Mouse (Mus musculus) neural tube, embryonic 12.5 days (tissue): Measurements from ENCODE around the gene Fyb. TPM values are rescaled to one million over a fixed set of nuclear protein-coding genes. Genes with fewer than 3 reads are reported as not detected.

Experiments used
- ATAC-seq: fragments of 200-750 bp; cut with Nextera tagmentation; 2 replicates; pipeline ENCODE4 v1.8.0; 2017; ENCODE audit warnings: low read depth, mild to moderate bottlenecking, moderate TSS enrichment, moderate library complexity; ENCODE audit not compliant: low FRiP score
- H3K27ac ChIP-seq: fragments of 300-500 bp; sonication (generic); 2 replicates; pipeline ENCODE4 v1.5.1; 2016
- H3K27me3 ChIP-seq: fragments of 300-500 bp; sonication (generic); replicated peaks from 2 replicates; pipeline ENCODE4 v1.6.1; 2016; ENCODE audit warnings: mild to moderate bottlenecking
- H3K36me3 ChIP-seq: fragments of 300-500 bp; sonication (generic); 2 replicates; pipeline ENCODE4 v1.6.1; 2016; ENCODE audit warnings: mild to moderate bottlenecking
- H3K4me1 ChIP-seq: fragments of 300-500 bp; sonication (generic); 2 replicates; pipeline ENCODE4 v1.6.1; 2016
- H3K4me2 ChIP-seq: fragments of 300-500 bp; sonication (generic); replicated peaks from 2 replicates; pipeline ENCODE4 v1.6.1; 2016; ENCODE audit warnings: mild to moderate bottlenecking
- H3K4me3 ChIP-seq: fragments of 300-500 bp; sonication (generic); 2 replicates; pipeline ENCODE4 v1.5.1; 2016
- H3K9ac ChIP-seq: fragments of 300-500 bp; sonication (generic); 2 replicates; pipeline ENCODE4 v1.6.1; 2016; ENCODE audit warnings: mild to moderate bottlenecking
- H3K9me3 ChIP-seq: fragments of 300-500 bp; sonication (generic); 2 replicates; pipeline ENCODE4 v1.6.1; 2016; ENCODE audit warnings: mild to moderate bottlenecking
- WGBS: fragments of 180-500 bp; shearing (Covaris S2); methylation state at CpG from one replicate; pipeline ENCODE4 v1.1.7; 2016; 5-methylcytosine and 5-hydroxymethylcytosine counted together
- polyA plus RNA-seq: library from polyadenylated mRNA; unstranded; fragments of >200 nt; fragmentation: Nextera tagmentation; extraction: Ambion mirVana; gene quantifications from 2 replicates; pipeline ENCODE4 v1.2.1, GENCODE M21; 2016

Gene Fyb
- polyA plus RNA-seq, result 3.2 and 4.2 TPM in 2 replicates

GRCm38 (mm10) chr15:6522653-6523167 lies at the start of gene Fyb:
TSS of gene Fyb (plus strand) at chr15:6522853.
- Histone ChIP-seq H3K27me3 (no peaks in the 10 kb centered on the region), H3K9ac (no peak within 1 kb of the TSS), H3K4me1 (no peaks in the 10 kb centered on the region), H3K36me3 (no peaks in the 10 kb centered on the region), H3K27ac (no peak within 1 kb of the TSS), H3K9me3 (no peaks in the 10 kb centered on the region), H3K4me2 (no peak within 1 kb of the TSS), H3K4me3 (no peak within 1 kb of the TSS)
- no peak for ATAC-seq
- WGBS, result 88% methylated on average over 8 of the region's 8 CpGs

GRCm38 (mm10) chr15:6483561-6483960 lies 39.1 kb upstream of the Fyb start:
- Histone ChIP-seq H3K27me3 (no peaks in the 10 kb centered on the region), H3K4me1 (no peaks in the 10 kb centered on the region), H3K27ac (no peak overlapping the region), H3K4me3 (no peak overlapping the region), H3K9ac (no peak overlapping the region), H3K9me3 (no peaks in the 10 kb centered on the region), H3K4me2 (no peak overlapping the region), H3K36me3 (no peaks in the 10 kb centered on the region)
- ATAC-seq, result no peak
- 83% methylated on average over 3 of the region's 3 CpGs for WGBS

- ATAC-seq, result no peak
- H3K4me3 ChIP-seq, result no peak overlapping the region
- WGBS, result 97% methylated on average over 2 of the region's 2 CpGs
- H3K36me3 ChIP-seq, result no peaks in the 10 kb centered on the region
- no peaks in the 10 kb centered on the region for H3K9me3 ChIP-seq
- no peak overlapping the region for H3K4me2 ChIP-seq
- no peak overlapping the region for H3K9ac ChIP-seq
- H3K27me3 ChIP-seq, result no peaks in the 10 kb centered on the region
- H3K4me1 ChIP-seq, result no peaks in the 10 kb centered on the region
- no peak overlapping the region for H3K27ac ChIP-seq
Measured at GRCm38 (mm10) chr15:6492386-6492785, 30.3 kb upstream of the Fyb start.

- H3K36me3 ChIP-seq, result no peaks in the 10 kb centered on the region
- H3K9ac ChIP-seq, result no peak overlapping the region
- ATAC-seq, result no peak
- WGBS, result 78% methylated on average over 10 of the region's 10 CpGs
- no peaks in the 10 kb centered on the region for H3K27me3 ChIP-seq
- no peaks in the 10 kb centered on the region for H3K9me3 ChIP-seq
- H3K4me1 ChIP-seq, result no peaks in the 10 kb centered on the region
- no peak overlapping the region for H3K27ac ChIP-seq
- H3K4me3 ChIP-seq, result no peak overlapping the region
- H3K4me2 ChIP-seq, result no peak overlapping the region
Measured at GRCm38 (mm10) chr15:6498396-6499070, 24.1 kb upstream of the Fyb start.

GRCm38 (mm10) chr15:6500787-6501186 lies 21.9 kb upstream of the Fyb start:
- no peak for ATAC-seq
- no peak overlapping the region for H3K9ac ChIP-seq
- WGBS, result 73% methylated on average over 1 of the region's 1 CpGs

GRCm38 (mm10) chr15:6517525-6517924 lies 5.1 kb upstream of the Fyb start:
- H3K4me2 ChIP-seq, result no peak overlapping the region
- H3K9ac ChIP-seq, result no peak overlapping the region
- no peaks in the 10 kb centered on the region for H3K36me3 ChIP-seq
- no peaks in the 10 kb centered on the region for H3K4me1 ChIP-seq
- ATAC-seq, result no peak
- no peak overlapping the region for H3K27ac ChIP-seq
- 96% methylated on average over 1 of the region's 1 CpGs for WGBS
- no peaks in the 10 kb centered on the region for H3K27me3 ChIP-seq
- H3K9me3 ChIP-seq, result no peaks in the 10 kb centered on the region
- no peak overlapping the region for H3K4me3 ChIP-seq

More at GRCm38 (mm10) chr15:6500787-6501186, 21.9 kb upstream of the Fyb start:
- Histone ChIP-seq H3K27me3 (no peaks in the 10 kb centered on the region), H3K36me3 (no peaks in the 10 kb centered on the region), H3K9me3 (no peaks in the 10 kb centered on the region), H3K27ac (no peak overlapping the region), H3K4me2 (no peak overlapping the region), H3K4me3 (no peak overlapping the region), H3K4me1 (no peaks in the 10 kb centered on the region)

- Histone ChIP-seq H3K9ac (no peak overlapping the region), H3K36me3 (no peaks in the 10 kb centered on the region), H3K4me3 (no peak overlapping the region), H3K27me3 (no peaks in the 10 kb centered on the region), H3K4me1 (no peaks in the 10 kb centered on the region), H3K9me3 (no peaks in the 10 kb centered on the region), H3K4me2 (no peak overlapping the region), H3K27ac (no peak overlapping the region)
- 88% methylated on average over 19 of the region's 19 CpGs for WGBS
- no peak for ATAC-seq
Measured at GRCm38 (mm10) chr15:6519417-6520255, 3.0 kb upstream of the Fyb start.

GRCm38 (mm10) chr15:6520505-6521155 lies 2.0 kb upstream of the Fyb start:
- Histone ChIP-seq H3K9me3 (no peaks in the 10 kb centered on the region), H3K27ac (no peak overlapping the region), H3K27me3 (no peaks in the 10 kb centered on the region), H3K4me3 (no peak overlapping the region), H3K9ac (no peak overlapping the region), H3K4me2 (no peak overlapping the region), H3K36me3 (no peaks in the 10 kb centered on the region), H3K4me1 (no peaks in the 10 kb centered on the region)
- no peak for ATAC-seq
- WGBS, result 90% methylated on average over 10 of the region's 10 CpGs

GRCm38 (mm10) chr15:6524801-6525200 lies 2.1 kb downstream of the Fyb start:
- no peak overlapping the region for H3K9ac ChIP-seq
- ATAC-seq, result no peak

GRCm38 (mm10) chr15:6525386-6525785 lies 2.7 kb downstream of the Fyb start:
- Histone ChIP-seq H3K4me1 (no peaks in the 10 kb centered on the region), H3K36me3 (no peaks in the 10 kb centered on the region), H3K9me3 (no peaks in the 10 kb centered on the region), H3K27me3 (no peaks in the 10 kb centered on the region), H3K4me2 (no peak overlapping the region), H3K27ac (no peak overlapping the region), H3K4me3 (no peak overlapping the region), H3K9ac (no peak overlapping the region)
- no peak for ATAC-seq
- WGBS, result 89% methylated on average over 3 of the region's 3 CpGs

More at GRCm38 (mm10) chr15:6524801-6525200, 2.1 kb downstream of the Fyb start:
- Histone ChIP-seq H3K36me3 (no peaks in the 10 kb centered on the region), H3K4me3 (no peak overlapping the region), H3K27ac (no peak overlapping the region), H3K9me3 (no peaks in the 10 kb centered on the region), H3K27me3 (no peaks in the 10 kb centered on the region), H3K4me2 (no peak overlapping the region), H3K4me1 (no peaks in the 10 kb centered on the region)
- WGBS, result 87% methylated on average over 2 of the region's 2 CpGs

- Histone ChIP-seq H3K4me3 (no peak overlapping the region), H3K9ac (no peak overlapping the region), H3K9me3 (no peaks in the 10 kb centered on the region), H3K4me2 (no peak overlapping the region), H3K4me1 (no peaks in the 10 kb centered on the region), H3K27ac (no peak overlapping the region), H3K36me3 (no peaks in the 10 kb centered on the region), H3K27me3 (no peaks in the 10 kb centered on the region)
- WGBS, result 92% methylated on average over 3 of the region's 3 CpGs
- no peak for ATAC-seq
Measured at GRCm38 (mm10) chr15:6533858-6534343, 11.2 kb downstream of the Fyb start.

GRCm38 (mm10) chr15:6534592-6534991 lies 11.9 kb downstream of the Fyb start:
- H3K4me1 ChIP-seq, result no peaks in the 10 kb centered on the region
- H3K9me3 ChIP-seq, result no peaks in the 10 kb centered on the region
- no peak overlapping the region for H3K4me3 ChIP-seq
- H3K27ac ChIP-seq, result no peak overlapping the region
- H3K27me3 ChIP-seq, result no peaks in the 10 kb centered on the region
- H3K4me2 ChIP-seq, result no peak overlapping the region
- ATAC-seq, result no peak
- no peaks in the 10 kb centered on the region for H3K36me3 ChIP-seq
- 89% methylated on average over 8 of the region's 8 CpGs for WGBS
- no peak overlapping the region for H3K9ac ChIP-seq
